Mouse (Mus musculus): Measurements from ENCODE around the gene Nupl1.
A peak's percentile ranks its signal among the peaks of the same experiment; 100 is the strongest.

Nupl1 gene

DNA sequence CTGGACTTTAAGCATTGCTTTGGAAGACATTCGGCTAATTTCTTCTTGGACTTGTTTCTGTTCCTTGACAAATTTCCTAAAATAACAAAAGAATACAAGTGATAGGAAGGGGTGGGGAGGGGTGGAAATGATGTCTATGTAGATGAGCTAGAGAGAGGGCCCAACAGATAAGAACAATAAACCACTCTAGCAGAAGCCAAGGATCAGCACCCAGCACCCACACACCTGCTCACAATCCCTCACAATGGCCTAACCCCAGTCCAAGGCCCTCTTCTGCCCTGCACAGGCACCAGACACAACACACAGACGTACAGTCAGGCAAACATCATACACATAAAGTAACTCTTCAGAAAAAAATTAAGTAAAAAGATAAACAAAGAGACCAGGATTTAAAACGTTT lies 12.7 kb downstream of the Nupl1 start:
- DNase-seq (ENCODE audit: low spot score in 2 of 2): no peak

DNA sequence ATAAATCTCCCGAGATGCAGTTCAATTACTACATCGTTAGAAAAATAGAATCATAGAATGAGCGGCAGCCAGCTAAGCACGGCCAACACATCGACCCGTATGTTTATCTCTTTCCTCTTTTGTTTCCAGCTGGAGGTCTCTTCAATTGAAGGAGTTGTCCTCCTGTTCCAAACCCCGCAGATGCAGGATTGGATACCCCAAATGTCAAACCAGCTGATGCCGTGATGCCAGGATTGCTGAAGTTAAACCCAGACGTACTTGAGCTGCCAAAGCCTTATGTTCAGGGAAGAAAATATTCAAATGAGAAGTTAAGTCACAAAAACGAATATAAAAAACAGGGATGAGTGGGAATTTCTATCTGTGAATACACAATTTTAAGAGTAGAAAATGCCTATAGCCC lies 31.3 kb downstream of the Nupl1 start:
- DNase-seq (ENCODE audit: low spot score in 2 of 2): no peak

DNA sequence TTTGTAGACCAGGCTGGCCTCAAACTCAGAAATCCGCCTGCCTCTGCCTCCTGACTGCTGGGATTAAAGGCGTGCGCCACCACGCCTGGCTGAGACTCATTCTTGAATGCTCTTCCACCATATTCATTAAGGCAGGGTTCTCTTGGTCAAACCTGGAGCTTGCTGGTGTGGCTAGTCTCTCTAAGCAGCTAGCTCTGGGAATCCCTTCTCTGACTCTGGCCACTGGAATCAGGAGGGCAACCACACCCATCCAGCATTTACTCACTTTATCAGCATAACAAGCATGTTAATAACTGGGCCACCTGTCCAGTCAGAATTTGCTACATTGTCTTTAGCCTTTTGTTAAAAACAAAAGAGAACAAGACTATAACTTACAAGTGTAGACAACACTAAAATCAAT lies 33.6 kb downstream of the Nupl1 start:
- no peak for DNase-seq (ENCODE audit: low spot score in 2 of 2)

DNA sequence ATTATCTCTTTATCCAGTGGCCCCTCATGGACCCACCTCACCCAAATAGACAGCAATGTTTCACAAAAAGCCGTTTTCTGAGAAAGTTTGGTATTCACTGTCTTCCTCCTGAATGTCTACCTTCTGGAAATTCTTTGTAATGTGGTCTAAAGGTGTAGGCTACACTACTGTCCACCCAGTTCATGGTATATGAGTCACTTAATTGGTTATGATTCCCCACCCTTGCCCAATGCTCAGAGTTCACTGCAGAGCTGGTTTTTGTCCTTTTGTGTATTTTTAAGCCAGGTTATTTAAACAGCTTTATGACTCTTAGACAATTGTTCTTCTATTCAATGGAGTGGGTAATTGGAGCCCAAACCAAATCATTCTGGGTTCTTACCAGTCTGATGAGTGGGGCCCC lies 35.1 kb downstream of the Nupl1 start:
- DNase-seq (ENCODE audit: low spot score in 2 of 2): no peak

DNA sequence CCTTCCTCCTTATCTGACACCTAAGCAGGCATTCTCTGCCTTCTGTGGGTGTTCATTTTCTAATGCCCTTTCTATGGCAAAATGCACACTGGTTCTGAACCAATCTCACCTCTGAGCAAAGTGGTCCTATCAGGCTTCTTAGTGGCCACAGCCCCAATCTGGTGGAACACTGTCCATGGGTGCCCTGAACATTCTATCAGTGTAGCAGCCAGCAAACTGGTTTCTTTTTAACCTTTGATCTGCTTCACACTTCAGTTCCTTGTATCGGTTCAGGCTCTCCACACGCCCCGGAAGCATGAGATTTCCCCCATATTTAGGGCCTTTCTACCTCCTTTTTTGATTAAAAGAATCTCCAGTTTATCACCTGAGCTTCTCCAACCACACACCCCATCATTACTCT lies 36.2 kb downstream of the Nupl1 start:
- no peak for DNase-seq (ENCODE audit: low spot score in 2 of 2)

DNA sequence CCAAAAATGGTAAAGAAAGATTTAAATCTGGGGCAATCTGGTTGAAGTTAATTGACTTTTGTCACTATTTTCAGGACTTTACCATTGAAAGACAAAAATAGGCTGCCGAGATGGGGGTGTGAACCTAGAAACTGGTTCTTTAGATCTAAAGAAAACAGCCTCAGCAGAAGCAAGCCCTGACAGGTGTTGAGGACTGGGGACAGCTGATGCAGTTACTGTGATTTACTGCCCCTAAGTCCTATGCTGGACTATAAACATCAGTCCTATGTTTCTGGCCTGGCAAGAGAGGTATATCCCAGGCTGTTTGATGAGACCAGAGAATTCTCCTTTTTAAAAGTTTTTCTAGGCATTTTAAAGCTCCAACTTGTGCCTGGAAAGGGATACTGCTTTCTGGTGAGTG lies 37.2 kb downstream of the Nupl1 start:
- DNase-seq (ENCODE audit: low spot score in 2 of 2): no peak

DNA sequence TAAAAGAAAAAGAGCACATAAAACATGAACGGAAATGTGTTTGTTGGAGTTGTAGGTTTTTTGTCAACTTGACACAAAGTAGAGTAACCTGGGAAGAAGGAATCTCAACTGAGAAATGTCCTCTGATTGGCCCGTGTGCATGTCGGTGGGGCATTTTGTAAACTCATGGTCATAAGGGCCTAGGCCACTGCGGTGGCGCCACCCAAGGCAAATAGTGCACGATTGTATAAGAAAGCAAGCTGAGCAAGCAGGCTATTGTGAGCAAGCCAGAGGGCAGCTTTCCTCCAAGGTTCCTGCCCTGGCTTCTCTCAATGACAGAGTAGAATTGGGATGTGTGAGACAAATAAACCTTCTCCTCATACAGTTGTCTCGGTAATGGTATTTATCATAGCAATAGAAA lies 42.1 kb downstream of the Nupl1 start:
- DNase-seq (ENCODE audit: low spot score in 2 of 2): no peak

DNA sequence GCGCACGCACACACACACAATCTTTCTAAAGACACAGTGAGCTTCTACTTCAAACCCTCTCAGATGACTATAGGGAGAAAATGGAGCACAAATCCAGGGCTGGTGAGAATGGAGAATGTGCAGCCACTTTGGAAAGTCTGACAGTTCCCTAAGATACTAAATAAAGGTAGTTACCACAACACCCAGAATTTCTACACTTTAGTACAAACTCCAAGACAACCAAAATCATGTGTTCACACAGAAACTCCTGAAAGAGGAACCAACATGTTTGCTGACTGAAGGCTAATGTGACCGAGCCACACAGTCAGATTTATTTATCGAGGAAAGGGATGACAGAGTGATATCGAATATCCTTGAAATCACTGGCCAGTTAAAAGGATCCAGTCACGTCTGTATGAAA lies 46.2 kb downstream of the Nupl1 start:
- DNase-seq (ENCODE audit: low spot score in 2 of 2): no peak

DNA sequence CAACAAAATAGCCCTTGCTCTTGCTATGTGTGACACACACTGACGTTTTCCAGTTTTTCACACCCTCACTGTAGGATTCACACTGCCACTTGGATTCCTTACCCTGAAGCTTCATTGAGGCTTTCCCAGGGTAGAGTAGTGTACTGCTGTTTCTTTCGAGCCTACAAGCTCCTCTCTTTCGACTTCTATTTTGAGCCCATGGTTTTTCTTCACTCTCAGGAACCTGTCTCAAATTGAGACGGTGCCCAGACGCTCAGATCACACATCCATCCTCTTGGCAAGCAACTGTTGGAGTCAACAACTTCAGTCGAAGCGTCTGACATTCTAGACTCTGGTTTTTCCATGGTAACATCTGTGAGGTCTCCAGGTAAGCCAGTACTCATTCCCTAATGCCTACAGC lies 54.3 kb downstream of the Nupl1 start, which contains the start of gene Atp8a2:
Atp8a2 (minus strand) TSS at position 296 of the 400 bp plus-strand sequence.
- DNase-seq (ENCODE audit: low spot score in 2 of 2): no peak

DNA sequence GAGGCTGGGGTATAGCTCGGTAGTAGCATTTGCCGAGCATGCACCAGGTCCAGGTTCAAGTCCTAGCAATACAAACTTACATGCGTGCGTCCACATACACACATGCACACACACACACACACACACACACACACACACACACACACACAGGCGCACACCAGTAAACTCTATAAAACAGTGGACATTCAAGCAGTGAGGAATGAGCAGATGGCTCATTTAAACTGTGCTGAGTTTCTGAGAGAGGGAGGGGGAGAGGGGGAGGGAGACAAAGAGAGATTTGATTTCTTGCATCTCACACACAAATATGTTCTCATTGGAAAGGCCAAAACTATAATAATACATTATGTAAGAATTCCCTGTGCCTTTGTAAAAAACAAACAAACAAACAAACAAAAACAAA lies 55.2 kb downstream of the Nupl1 start:
- no peak for DNase-seq (ENCODE audit: low spot score in 2 of 2)

DNA sequence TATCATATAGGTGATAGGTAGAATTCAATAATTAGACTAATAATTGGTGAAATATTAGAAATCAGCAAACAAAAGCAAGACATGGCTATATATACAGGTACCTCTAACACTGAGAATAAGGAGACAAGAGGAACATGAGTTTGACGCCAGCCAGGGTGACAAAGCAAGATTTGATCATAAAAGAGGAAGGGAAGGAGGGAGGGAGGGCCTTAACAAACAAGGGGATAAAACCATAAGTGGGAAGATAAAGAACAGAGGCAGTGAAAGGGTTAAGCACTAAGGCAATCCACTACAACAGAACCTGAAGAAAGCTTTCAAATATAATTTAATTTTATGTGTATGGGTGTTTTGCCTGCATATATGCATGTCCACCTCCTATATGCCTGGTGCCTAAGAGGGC lies 56.6 kb downstream of the Nupl1 start:
- no peak for DNase-seq (ENCODE audit: low spot score in 2 of 2)

DNA sequence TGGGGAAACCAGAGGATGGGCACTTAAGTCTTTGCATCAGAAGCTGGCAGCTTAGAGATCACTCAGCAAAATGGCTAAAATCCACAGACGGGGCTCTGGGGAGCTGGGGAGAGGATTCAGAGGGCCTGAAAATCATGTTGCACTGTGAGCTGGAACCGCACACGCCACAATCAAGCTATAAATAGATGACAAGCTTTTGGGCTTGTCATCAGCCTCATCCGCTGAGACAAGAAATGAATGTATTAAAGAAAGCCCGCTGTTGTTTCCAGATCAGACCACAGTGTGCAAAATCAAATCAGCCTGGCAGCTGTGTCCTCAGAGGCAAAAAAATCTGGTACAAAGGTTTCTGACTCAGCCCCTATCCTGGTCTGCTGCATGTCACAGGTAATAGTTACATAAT lies 61.5 kb downstream of the Nupl1 start:
- no peak for DNase-seq (ENCODE audit: low spot score in 2 of 2)

DNA sequence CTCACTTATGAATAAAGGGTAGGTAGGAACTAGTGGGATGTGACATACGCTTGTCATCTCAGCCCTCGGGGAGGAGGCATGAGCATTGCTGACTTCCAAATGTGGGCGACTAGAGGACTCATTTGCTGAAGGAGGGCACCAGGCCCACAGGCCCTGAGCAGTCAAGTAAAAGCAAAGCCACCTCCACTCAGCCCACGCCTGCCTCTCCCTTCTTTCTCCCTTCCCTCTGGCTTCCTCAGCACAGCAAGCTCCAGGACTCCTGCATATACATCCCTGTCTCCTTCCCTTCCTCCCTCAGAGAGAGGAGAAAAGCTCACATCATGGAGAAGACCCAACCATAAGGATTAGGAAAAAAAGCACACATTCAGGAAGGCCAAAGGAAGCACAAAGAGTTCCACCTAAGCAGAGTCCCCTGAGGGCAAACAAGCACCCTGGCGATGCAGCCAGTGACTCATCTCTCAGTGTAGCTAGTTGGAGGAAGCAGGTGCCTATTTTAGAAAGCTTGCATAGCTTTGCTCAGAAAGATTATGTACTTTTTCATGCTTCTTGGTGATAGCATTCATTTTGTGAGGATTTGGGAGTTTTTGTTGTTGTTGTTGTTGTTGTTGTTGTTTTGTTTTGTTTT lies 62.9 kb downstream of the Nupl1 start:
- no peak for DNase-seq (ENCODE audit: low spot score in 2 of 2)

DNA sequence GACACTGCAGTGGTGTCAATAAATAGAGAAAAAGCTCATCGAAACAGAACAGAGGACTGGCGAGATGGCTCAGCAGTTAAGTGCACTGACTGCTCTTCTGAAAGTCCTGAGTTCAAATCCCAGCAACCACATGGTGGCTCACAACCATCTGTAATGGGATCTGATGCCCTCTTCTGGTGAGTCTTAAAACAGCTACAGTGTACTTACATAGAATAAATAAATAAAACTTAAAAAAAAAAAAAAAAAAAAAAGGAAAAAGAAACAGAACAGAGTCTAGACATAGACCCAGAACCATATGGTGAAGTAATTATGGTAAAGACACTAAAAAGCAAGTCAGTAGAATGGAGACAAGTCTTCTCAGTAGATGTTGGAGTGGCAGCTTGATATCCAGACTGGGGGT lies 69.9 kb downstream of the Nupl1 start:
- no peak for DNase-seq (ENCODE audit: low spot score in 2 of 2)

DNA sequence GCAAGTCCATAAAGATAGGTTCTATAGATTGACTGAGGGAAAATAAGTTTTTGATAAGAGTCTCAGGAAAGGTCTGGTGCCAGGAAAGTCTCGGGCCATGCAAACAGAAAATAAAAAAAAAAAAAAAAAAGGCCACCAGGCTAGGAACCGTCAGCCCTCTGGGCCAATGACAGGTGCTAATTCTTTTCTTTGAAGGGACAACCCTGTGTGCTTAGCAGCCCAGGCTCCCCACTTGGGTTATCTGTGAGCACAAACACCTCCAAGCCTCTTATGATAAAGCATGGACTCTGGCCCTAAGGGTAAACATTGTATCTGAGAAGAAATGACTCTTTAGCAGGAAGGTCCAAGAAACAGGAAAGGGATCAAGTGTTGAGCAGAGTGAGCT lies 72.7 kb downstream of the Nupl1 start:
- no peak for DNase-seq (ENCODE audit: low spot score in 2 of 2)

DNA sequence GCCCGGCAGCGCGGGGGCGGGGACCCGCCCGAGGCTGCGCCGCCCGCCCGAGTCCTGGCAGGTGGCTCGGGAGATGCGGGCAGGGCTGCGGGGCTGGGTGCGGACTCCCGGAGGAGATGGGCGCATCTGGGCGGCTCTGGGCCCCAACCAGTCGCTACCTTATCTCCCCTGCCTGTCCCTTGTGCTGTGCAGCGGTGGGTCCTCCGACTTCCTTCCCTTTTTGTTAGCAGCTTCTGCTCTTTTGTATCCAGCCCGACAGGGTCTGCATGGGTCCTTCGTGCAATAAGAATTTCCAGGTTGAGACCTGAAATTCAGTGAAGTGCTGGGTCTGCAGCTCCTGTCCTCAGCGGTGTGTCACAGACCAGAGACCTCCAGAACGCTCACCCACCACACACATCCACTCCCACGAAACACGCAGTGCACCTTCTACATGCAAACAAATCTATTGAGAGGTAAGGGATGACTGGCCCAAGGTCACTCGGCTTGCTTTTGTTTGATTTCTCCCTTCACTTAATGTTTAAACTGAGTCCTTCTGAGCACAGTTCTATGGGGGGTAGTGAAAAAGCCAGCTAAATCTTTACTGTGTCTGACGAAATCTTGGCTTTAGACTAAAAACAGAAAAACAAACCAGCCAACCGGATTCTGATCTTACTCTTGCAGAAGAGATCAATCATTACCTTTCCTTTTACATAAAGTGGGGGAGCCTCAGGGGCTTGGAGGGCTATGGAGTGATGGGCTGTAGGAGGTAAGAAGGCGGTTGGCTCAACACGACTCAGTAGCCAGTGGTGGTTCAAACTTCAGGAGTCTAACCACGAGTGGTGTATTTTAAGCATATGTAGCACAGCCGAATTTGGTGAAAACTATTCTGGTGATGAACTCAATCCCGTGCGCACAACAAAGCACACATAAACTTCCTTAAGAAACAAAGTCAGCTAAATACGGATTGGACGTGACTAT lies 73.3 kb downstream of the Nupl1 start:
- peak in 1 of 2 experiments; percentile 32 for DNase-seq (ENCODE audit: low spot score in 2 of 2)

DNA sequence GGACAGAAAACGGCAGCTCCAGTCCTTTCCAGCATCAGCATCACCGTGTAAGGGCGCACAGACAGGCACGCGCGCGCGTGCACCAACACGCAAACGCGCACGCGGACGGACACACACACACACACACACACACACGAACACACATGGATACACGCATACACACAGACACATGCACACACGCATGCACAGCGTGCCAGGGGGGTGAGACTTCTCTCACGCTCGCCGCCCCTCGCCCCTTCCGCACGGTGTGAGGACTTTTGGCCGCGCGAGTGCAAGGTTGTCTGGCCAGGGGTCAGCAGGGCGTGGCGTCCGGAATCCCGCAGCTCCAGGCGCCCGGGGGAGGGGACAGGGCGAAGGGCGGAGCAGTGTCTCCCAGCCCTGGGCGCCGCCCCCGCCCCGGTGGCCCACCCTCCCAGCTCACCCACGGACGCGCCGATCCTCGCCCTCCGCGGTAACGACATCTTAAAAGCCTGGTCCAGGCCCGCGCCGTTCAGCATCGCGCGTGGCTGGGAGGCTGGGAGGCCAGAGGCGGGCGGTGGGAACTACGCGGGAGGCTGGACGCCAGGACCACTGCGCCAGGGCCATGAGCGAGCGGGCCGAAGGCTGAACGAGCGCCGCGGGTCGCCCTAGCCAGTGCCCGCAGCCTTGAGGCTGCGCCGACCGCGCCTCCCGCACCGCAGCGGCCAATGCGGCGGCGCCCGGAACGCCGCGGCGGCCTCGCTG lies 74.2 kb downstream of the Nupl1 start:
- DNase-seq (ENCODE audit: low spot score in 2 of 2): peak; percentile 46 to 55

DNA sequence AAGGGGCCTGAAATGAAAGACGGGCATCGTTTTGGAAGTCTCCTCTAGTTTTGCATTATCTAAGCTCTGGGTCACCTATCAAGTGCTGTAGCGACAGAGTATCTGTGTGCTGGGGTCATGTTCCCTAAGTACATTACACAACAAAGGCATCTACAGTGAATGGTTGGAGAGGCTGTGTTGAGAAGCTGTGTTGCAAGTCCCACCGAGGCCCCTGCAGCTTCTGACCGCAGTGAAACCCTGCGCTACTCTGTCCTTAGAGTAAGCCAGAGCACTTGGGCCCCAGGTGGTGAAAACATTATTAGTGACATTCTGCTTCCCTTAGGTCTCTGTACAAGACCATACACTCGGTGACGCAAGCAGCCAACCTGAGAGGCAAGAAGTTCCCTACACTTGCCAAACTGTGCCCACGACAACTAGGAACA lies 74.8 kb downstream of the Nupl1 start:
- DNase-seq (ENCODE audit: low spot score in 2 of 2): no peak

DNA sequence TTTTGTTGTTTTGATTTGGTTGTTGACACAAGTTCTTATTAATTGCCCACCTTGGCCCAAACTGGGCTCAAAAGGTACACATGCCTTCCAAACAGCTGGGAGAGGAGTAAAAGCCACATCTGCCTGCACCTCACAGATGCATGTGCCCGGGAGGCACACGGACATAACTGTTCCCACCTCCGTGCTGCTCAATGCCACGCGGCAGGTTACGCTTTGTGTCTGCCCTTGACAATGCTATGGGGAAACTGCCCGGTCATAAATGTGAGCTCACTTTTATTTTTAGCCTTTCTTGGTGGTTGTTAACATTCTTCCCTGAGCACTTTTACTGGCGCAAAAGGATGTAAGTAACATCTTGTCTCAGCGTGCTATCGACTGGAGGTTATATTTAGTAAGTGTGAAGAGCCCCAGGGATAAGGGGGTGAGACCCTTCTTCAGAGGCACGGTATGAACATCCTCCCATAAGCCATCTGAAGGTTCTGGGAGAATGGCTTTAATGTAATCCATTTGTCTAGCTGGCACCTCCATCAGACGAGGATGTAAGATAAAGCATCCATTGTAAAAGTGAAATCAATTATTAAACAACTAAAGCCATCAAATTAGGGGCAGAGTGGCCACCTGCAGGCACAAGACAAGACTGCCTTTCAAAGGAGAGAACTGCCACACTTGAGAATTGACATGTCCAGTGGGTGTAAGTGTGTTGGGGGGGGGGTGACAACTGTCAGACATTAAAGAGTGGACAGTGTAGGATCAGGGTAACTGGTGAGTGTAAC lies 78.8 kb downstream of the Nupl1 start:
- no peak for DNase-seq (ENCODE audit: low spot score in 2 of 2)

DNA sequence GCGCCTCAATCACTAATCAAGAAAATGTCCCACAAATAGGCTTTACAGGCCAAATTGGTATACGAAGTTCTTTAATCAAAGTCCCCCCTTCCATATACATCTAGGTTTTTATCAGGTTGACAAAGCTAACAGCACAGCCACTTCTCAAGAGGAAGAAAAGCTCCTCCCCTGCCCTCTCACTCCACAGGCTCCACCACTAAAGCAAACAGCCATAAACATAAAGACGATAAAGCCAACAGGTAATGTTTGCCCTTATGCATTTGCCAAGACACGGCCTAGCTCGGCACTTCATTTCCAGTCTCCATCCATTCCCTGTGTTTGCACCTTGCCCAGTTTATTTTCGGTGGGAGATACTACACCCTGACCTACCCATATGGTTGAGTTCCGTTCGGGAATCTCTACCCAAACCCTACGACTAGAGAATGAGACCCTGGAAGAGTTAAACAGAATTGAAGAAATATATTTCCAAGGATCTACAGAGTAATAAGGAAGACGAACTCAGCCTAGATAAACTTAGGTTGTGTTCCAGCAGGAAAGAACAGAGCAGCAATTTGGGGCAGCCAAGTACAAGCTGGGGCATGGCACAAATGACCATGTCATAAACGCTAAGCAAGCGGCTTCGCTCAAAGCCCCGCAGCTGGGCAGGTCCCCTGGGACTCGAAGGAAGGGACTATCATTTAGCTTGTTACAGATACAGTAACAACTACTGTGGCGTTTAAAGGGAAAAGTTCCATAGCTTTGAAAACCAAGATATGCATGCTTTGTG lies 80.2 kb downstream of the Nupl1 start:
- no peak for DNase-seq (ENCODE audit: low spot score in 2 of 2)

DNA sequence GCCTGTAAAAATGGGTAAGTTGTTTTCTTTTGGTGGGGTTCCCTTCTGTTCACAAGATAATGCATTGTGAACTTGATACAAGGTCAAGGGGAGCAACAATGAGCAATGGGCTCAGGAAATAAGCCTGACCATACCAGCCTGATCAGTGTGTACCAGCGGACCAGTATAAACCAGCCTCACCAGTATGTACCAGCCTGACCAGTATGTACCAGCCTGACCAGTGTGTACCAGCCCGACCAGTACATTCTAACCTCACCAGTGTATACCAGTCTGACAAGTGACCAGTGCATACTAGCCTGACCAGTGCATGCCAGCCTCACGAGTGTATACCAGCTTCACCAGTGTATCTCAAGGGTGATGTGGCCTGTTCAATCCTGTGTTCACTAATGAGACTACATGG lies 87.9 kb downstream of the Nupl1 start:
- no peak for DNase-seq (ENCODE audit: low spot score in 2 of 2)
